Mouse (Mus musculus): ENCODE data around the gene Fam83g.

Gene Fam83g

GRCm38 (mm10) chr11:61652686-61653447, 31.0 kb upstream of the Fam83g start, which contains the start of gene Grap:
Gene Grap, plus strand, starts transcription at chr11:61653265.
- DNase-seq, result no peak

DNA sequence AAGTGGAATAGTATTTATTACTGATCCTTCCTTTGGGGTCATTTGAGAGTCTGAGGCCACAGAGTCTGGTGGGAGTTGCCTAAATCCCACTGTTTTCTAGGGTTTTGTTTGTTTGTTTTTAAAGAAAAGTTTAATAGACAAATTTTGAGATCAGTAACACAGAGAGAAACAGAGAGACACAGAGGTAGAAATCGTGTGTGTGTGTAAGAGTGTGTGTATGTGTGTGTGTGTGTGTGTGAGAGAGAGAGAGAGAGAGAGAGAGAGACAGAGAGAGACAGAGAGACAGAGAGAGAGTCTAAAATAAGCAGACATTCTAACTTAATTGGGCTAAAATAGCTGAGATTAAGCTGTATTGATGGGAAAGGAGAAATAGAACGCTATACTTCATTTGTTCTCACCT, 30.3 kb upstream of the Fam83g start:
- no peak for DNase-seq

- DNase-seq, result no peak
Observed at GRCm38 (mm10) chr11:61654786-61655311, 29.0 kb upstream of the Fam83g start.

- no peak for DNase-seq
Observed at GRCm38 (mm10) chr11:61655649-61656048, 28.2 kb upstream of the Fam83g start.

DNA sequence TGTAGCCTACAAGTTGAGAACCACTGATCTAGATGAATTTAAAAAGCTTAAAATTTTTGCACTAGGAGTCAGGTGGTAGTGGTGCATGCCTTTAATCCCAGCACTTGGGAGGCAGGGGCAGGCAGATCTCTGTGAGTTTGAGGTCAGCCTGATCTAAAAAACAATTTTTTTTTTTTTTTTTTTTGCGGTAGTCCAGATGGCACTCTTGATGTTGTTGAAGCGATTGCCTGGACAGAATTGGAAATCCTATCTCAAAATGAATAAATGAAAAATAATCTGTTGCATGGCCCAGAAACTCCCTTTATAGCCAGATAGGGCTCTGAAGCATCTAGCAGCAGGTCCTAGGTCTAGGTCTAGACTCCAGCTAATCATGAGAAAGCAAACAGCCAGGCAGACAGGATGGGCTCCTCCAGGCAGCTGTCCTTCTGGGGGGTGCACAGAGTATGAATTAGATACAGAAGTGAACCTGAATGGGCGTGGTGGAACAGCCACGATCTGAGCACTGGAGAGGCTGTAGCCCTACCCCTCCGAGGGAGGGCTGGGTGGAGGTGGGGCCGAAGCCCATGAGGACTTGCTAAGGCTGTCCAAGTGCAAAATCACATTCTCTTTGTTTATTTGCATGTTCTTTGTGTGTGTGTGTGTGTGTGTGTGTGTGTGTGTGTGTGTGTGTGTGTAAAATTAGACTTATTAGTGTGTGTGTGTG, 27.6 kb upstream of the Fam83g start:
- DNase-seq, result no peak

DNA sequence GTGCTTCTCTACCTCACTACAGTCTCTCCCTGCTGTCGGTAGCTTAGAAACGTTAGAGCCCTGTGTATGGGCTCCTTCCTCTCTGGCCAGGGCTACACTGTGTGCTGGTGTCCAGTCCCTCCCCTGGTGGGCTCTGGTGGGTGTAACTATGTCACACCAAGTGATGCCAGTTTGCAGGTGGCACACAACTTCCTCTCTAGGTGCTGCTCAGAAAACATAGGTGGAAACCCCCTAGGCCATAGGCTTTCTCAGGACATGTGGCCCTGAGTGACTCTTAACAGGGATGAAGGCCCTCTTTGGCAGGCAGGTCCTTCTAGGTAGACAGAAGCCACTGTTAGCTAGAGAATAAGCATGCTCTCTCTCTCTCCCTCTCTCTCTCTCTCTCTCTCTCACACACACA, 26.5 kb upstream of the Fam83g start:
- no peak for DNase-seq

DNA sequence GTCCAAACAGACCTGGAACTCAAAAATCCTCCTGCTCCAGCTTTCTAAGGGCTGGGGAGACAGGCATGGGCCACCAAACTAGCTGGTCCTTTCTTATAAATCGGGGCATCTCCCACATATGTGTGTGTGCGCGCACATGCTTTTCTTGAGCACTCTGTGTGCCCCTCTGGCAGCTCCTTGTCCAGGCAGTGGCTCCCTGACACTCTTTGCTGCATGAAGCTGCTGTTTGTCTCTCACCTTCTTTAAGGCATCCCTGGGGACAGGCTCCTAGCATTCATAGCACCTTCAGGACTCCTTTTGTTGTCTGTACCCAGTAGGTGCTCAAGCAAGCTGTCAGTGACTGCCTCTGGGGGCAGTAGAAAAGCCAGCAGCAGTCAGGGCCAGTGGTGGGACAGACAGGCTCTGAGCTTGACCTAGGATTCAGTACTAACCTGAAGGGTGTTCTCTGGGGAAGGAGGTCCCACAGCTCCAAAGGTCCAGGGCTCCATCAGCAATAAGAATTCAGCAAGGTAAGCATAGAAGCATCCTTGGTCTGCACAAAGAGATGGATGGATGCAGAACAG, 25.4 kb upstream of the Fam83g start:
- no peak for DNase-seq

DNA sequence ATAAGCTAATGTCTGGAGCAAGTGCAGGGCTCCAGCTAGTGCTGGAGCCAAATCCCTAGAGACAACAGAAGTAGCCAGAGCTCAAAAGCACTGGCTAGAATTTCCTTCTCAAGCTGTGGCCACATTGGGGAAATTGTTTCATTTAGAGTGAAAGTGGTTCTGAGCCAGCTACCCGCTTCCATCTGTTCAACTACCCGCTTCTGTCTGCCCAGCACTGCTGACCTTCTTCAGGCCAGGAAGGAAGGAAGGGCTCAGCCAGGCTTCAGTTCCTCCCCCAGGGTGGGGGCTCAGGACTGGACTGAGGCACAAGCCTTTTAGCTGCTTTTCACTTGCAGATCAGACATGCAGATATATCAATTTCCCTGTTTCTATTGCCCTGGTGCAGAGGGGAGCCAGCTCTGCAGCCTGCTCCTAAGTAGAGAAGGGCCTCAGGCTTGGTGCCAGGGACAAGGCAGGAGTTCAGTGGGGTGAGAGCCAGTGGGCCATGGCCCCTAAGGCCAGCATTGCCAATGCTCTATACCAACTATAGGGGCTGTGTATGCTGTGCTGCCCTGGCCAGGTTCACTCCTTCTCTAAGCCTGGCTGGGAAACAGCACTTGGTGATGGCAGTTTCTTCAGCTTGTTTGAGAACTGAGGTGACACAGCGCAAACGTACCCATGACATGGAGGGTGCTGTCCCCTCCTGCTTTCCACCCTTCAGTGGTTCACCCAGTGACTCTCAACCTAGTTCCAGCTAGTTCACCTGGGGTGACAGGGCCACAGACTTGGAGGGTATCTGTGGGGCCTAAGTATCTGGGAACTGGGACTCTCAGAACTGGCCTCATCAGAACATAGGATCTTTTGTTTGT, 24.7 kb upstream of the Fam83g start:
- DNase-seq, result peak; percentile 78

DNA sequence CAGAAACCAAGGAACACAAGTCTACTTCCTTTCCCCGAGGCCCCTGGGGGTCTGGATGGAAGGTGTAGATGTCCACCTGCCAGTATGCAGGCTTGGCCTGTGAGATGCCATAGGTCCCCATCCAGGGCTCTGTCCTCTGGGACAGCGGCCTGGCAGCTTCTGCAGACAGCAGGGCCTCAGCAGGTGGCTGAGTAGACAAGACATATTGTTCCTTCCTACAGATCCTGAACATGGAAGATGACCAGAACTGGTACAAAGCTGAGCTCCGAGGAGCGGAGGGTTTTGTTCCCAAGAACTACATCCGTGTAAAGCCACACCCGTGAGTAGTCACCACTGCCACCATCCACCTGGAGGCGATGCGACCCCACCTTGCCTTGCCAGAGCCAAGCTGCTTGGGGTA, 23.9 kb upstream of the Fam83g start:
- peak; percentile 64 for DNase-seq

- no peak for DNase-seq
Observed at GRCm38 (mm10) chr11:61660806-61661392, 23.0 kb upstream of the Fam83g start.

DNA sequence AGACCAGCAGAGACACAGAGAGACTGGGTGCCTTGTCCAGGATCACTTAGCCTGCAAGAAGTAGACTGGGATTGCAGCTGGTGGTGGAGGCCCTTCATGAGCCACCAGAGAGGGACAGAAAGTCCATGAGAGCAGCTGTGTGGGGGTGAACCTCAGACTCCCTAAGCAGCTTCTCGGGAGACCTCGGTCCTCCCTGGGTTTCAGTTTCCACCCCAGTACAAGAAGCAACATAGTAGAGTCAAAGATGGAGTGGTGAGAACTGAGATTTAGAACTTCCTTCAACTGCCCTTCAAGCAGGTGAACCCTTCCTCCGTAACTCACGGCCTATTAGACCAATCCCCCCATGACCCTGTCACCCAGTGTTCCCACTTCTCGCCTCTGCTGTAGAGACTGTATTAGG, 21.7 kb upstream of the Fam83g start:
- no peak for DNase-seq

- no peak for DNase-seq
Observed at GRCm38 (mm10) chr11:61665401-61665800, 18.5 kb upstream of the Fam83g start.

DNA sequence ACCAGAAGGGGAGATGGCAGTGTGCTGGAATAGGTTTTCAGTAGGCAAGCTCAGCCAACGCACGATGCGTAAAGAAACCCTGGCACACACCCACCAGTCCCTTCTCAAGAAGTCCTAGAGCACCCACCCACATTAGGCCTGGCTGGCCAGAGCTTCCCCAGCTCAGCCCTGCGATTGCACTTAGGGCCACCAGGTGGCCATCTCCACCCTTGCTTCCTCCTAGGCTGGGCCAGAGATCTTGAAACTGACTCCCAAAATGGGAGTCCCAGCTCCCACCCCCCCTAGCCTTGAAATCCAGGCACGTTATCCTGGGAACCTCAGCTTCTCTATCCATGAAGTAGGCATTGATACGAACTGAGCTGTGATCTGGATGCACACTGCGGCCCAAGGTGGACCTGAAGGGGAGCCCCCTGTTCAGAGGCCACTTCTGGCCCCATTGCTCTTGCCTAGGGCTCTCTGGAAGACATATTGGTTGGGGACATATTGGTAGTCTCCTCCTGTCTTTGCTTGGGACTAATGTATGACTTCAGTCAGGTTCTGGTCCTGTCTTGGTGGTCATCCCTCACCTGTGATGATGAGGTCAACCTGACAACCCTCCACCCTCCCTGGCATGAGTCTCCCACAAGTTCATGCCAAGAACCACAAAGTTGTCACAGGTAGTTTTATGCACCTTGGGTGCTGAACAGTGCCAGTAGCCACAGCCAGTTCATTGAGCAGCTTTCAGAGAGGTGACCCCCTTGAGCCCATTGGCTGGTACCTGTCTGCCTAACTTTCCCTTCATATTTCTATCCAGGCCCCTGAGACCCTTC, 17.7 kb upstream of the Fam83g start:
- no peak for DNase-seq

GRCm38 (mm10) chr11:61667248-61667647, 16.6 kb upstream of the Fam83g start:
- DNase-seq, result no peak

- no peak for DNase-seq
Observed at GRCm38 (mm10) chr11:61667782-61668181, 16.1 kb upstream of the Fam83g start.

DNA sequence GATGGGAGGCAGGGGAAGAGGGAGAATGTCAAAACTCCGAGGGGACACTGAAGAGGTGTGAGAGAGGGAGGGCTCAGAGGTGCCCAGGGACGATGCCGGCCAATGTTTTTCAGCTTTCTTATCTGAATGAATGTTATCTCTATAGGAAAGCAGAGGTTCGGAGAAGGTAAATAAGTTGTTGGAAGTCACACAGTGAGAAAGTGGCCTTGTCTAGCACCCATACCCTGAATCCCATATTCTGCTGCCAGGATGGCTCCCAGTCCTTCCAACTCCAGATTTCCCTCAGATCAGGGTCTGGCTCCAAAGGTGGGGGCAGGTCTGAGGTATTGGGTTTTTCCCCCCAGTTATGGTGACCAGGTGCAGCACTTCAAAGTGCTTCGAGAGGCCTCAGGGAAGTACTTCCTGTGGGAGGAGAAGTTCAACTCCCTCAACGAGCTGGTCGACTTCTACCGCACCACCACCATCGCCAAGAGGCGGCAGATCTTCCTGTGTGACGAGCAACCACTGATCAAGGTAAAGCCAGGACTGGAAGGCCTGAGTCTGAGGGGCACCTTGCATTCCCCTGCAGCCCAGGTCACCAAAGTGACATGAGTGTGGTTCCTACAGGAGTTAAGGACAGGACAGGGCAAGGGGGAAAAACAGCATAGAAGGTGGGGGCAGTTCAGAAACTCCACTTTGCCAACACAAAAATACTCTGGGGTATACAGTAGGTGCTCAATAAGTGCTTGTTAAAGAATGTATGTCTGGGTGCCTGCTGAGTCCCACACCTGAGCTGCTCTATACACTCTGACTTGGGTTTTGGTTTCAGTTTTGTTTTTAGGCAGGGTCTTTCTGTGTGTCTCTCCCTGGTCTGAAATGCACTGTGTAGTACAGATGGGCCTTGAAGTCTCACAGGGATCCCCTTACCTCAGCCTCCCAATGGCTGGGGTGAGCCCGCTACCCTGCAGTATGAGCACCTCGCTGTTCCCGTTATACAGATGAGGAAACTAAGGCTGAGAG, 14.1 kb upstream of the Fam83g start:
- no peak for DNase-seq

- no peak for DNase-seq
Observed at GRCm38 (mm10) chr11:61671781-61672383, 12.0 kb upstream of the Fam83g start.

GRCm38 (mm10) chr11:61673686-61674085, 10.2 kb upstream of the Fam83g start:
- peak; percentile 58 for DNase-seq

DNA sequence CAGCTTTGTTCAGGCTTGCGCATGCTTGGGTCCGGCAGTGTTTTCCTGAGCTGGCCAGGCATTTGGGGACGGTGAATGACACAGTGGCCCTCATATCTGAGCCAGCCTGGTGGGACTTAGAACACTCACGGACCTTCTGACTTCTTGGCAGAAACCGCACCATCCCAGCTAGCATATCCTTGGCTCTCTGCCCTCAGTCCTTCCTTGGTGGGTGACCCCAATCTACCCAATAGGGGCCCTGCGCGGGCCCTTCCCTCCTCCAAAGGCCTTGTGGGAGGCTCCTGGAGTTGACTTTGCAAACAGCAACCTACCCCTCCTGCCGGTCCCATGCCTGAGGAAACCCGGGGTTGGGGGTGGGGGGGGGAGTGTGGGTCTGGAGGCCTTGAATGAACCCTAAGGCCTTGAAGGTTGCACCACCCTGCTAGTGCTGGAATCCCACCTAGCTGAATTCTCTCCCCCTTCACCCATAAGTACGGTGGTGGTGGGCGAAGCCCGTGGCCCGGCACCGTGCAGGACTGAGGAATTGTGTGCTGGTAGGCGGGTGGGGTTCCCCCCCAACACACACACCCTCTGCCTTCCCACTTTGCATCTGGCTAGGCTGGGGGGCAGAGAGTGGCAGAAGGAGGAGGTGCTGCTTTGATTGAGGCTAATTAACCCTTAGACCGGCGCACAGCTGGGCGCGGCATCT, 9.6 kb upstream of the Fam83g start:
- no peak for DNase-seq

All from cerebellum, adult 11-12 months (tissue).